Mouse (Mus musculus) kidney, adult 2 months (tissue): ENCODE measurements at regions not wholly inside any gene's neighbourhood (a gene's known extent, or its start where the extent isn't known, plus 50 kb on each side); places are given as distances from the start of the nearest gene placed in this dataset.

Experiments
- CTCF ChIP-seq: fragments of 200-500 bp; conservative IDR thresholded peaks from 2 replicates; pipeline ENCODE4 v1.5.1; 2011; ENCODE audit warnings: low read depth, mild to moderate bottlenecking, control low read depth, low read length, moderate library complexity, mixed read lengths; ENCODE audit not compliant: insufficient read depth, insufficient read length
- POLR2A ChIP-seq: fragments of 200-500 bp; IDR thresholded peaks from one replicate; pipeline ENCODE4 v1.6.1; 2011; ENCODE audit warnings: low read depth, low read length, control low read depth

DNA sequence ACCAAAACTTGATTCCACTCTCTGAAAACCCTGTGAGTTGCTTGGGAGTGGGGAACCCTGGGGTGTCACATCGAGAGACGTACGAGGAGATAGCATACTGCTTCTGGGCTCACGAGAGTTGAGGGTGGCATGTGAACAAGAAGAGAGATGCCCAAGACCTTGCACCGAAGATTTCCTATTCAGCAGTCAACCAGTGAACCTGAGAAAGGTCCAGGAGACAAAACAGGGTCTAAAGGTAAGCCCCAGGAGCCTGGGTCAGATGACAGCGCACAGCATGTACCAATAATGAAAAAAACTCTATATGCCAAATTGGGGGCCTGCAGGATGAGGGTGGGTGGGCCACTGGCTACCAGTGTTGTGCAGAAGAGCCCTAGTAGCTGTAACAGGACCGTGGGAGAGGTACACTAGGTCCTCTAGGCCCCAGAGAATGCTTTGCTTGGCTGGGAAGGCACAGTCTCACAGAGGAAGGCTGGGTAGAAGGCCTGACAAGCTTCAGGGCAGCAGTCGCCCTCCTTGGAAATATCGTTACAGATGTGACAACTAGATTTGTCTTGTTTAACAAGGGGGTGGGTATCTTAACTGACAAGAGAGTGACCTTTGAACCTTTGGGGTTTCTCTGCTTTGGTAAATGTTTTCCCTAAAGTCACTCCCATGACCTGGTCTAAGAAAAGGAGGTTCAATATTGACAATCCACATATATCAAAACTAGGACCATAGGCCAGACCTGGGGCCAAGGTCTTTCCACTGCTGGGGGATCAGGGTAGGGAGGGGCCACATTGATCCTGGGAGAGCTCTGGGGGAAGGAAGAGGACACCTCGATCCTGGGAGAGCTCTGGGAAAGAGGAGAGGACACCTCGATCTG is 93.1 kb downstream of the Zfp706 start:
- no peak for TF ChIP-seq CTCF
- TF ChIP-seq POLR2A = no peak
